Mouse (Mus musculus) heart, postnatal 0 days (tissue): ENCODE measurements around the gene Ptprh.
"Not testable (repeated sequence)": the region's sequence is repeated elsewhere in the genome, so short reads cannot be mapped to it uniquely, and the experiment has no call there.

ENCODE experiments used
- CTCF ChIP-seq: IDR thresholded peaks from 2 replicates; pipeline ENCODE4 v1.5.1; 2016; ENCODE audit warnings: antibody characterized with exemption, control low read depth, low read depth
- EP300 ChIP-seq: IDR thresholded peaks from 2 replicates; pipeline ENCODE4 v1.6.1; 2016; ENCODE audit warnings: antibody characterized with exemption, low read depth

GRCm38 (mm10) chr7:4524212-4524922 is 79.5 kb downstream of the Ptprh start, which contains the start of gene Tnni3:
- TF ChIP-seq CTCF = peak; percentile 80
- TF ChIP-seq EP300 = not testable (repeated sequence)
